Mouse (Mus musculus): ENCODE measurements around the gene Rab8a. TPM values are rescaled to one million over a fixed set of nuclear protein-coding genes. Genes with fewer than 3 reads are reported as not detected.

Rab8a gene
- polyA plus RNA-seq, 1 experiment from 2014 or later: 105 TPM

- peaks cover 17% of the 10 kb centered on the region for H3K4me1 ChIP-seq (replicated peaks; ENCODE audit: control insufficient read depth, insufficient read depth, low read length)
- H3K27ac ChIP-seq (ENCODE audit: low read length): no peak overlapping the region
- peak overlapping the region; percentile 68 for H3K4me2 ChIP-seq (ENCODE audit: low read length)
- ATAC-seq: no peak
- WGBS: 69% methylated on average over 3 of the region's 3 CpGs
- no peaks in the 10 kb centered on the region for H3K36me3 ChIP-seq (ENCODE audit: control insufficient read depth, insufficient read depth)
- H3K27me3 ChIP-seq (replicated peaks; ENCODE audit: control insufficient read depth, insufficient read depth, low read length): no peaks in the 10 kb centered on the region
- H3K9ac ChIP-seq (replicated peaks; ENCODE audit: low read depth, low read length): no peak overlapping the region; the same call in 1 of the 2 replicates
- no peaks in the 10 kb centered on the region for H3K9me3 ChIP-seq (ENCODE audit: control insufficient read depth, low read length)
- peak overlapping the region; percentile 49 for H3K4me3 ChIP-seq (replicated peaks; ENCODE audit: low read length)
Measured at GRCm38 (mm10) chr8:72160007-72160406, 993 bp upstream of the Rab8a start.

GRCm38 (mm10) chr8:72162821-72163220 lies 1.8 kb downstream of the Rab8a start:
- Histone ChIP-seq H3K9ac (replicated peaks; ENCODE audit: low read depth, low read length) (no peak overlapping the region), H3K36me3 (ENCODE audit: control insufficient read depth, insufficient read depth) (no peaks in the 10 kb centered on the region; the same call in 1 of the 2 replicates), H3K4me2 (ENCODE audit: low read length) (no peak overlapping the region), H3K4me3 (replicated peaks; ENCODE audit: low read length) (no peak overlapping the region), H3K4me1 (replicated peaks; ENCODE audit: control insufficient read depth, insufficient read depth, low read length) (peaks cover 17% of the 10 kb centered on the region), H3K9me3 (ENCODE audit: control insufficient read depth, low read length) (no peaks in the 10 kb centered on the region), H3K27me3 (replicated peaks; ENCODE audit: control insufficient read depth, insufficient read depth, low read length) (no peaks in the 10 kb centered on the region), H3K27ac (ENCODE audit: low read length) (no peak overlapping the region)
- no peak for ATAC-seq

- Histone ChIP-seq H3K4me2 (ENCODE audit: low read length) (no peak overlapping the region), H3K36me3 (ENCODE audit: control insufficient read depth, insufficient read depth) (peaks cover 19% of the 10 kb centered on the region), H3K27me3 (replicated peaks; ENCODE audit: control insufficient read depth, insufficient read depth, low read length) (no peaks in the 10 kb centered on the region), H3K9me3 (ENCODE audit: control insufficient read depth, low read length) (no peaks in the 10 kb centered on the region), H3K9ac (replicated peaks; ENCODE audit: low read depth, low read length) (no peak overlapping the region), H3K27ac (ENCODE audit: low read length) (no peak overlapping the region), H3K4me1 (replicated peaks; ENCODE audit: control insufficient read depth, insufficient read depth, low read length) (no peaks in the 10 kb centered on the region), H3K4me3 (replicated peaks; ENCODE audit: low read length) (no peak overlapping the region)
- no peak for ATAC-seq
- WGBS: 93% methylated on average over 3 of the region's 3 CpGs
Measured at GRCm38 (mm10) chr8:72169098-72169668, 8.2 kb downstream of the Rab8a start.

- no peak for ATAC-seq
- H3K4me3 ChIP-seq (replicated peaks; ENCODE audit: low read length): no peak overlapping the region
- H3K4me2 ChIP-seq (ENCODE audit: low read length): no peak overlapping the region
- no peak overlapping the region for H3K27ac ChIP-seq (ENCODE audit: low read length)
- no peaks in the 10 kb centered on the region for H3K4me1 ChIP-seq (replicated peaks; ENCODE audit: control insufficient read depth, insufficient read depth, low read length)
- H3K27me3 ChIP-seq (replicated peaks; ENCODE audit: control insufficient read depth, insufficient read depth, low read length): no peaks in the 10 kb centered on the region
- H3K9ac ChIP-seq (replicated peaks; ENCODE audit: low read depth, low read length): no peak overlapping the region
- WGBS: 92% methylated on average over 3 of the region's 3 CpGs
- peaks cover 24% of the 10 kb centered on the region for H3K36me3 ChIP-seq (ENCODE audit: control insufficient read depth, insufficient read depth)
- H3K9me3 ChIP-seq (ENCODE audit: control insufficient read depth, low read length): no peaks in the 10 kb centered on the region
Measured at GRCm38 (mm10) chr8:72169681-72170249, 8.8 kb downstream of the Rab8a start.

DNA sequence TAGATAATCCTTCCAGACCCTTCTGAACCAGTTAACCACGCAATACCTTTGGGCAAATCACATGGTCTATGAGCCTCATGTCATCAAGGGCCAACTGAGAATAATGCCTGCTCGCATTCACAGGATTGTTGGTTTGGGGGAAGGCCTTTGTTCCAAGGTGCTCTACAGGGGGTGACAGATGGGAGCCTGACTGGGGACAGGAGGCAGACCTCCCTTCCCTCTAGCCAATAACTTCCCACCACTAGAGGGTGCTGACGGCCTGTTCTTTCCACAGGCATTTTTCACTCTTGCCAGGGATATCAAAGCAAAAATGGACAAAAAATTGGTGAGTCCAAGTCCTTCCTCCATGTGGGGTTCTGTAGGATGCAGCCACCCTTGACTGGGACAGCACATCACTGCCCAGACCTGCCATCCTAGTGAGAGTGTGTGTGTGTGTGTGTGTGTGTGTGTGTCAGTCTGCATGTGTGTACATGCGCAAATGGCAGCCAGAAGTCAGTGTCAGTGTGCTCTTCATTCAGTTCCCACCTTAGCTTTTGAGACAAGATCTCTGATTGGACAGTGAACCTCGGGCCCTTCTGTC lies 16.4 kb downstream of the Rab8a start:
- 56% methylated on average over 5 of the region's 5 CpGs for WGBS
- Histone ChIP-seq H3K36me3 (ENCODE audit: control insufficient read depth, insufficient read depth) (peaks cover 47% of the 10 kb centered on the region), H3K27ac (ENCODE audit: low read length) (peak overlapping the region; percentile 3; the same call in 1 of the 2 replicates), H3K27me3 (replicated peaks; ENCODE audit: control insufficient read depth, insufficient read depth, low read length) (no peaks in the 10 kb centered on the region), H3K9ac (replicated peaks; ENCODE audit: low read depth, low read length) (no peak overlapping the region), H3K4me3 (replicated peaks; ENCODE audit: low read length) (no peak overlapping the region), H3K4me1 (replicated peaks; ENCODE audit: control insufficient read depth, insufficient read depth, low read length) (no peaks in the 10 kb centered on the region), H3K4me2 (ENCODE audit: low read length) (no peak overlapping the region), H3K9me3 (ENCODE audit: control insufficient read depth, low read length) (no peaks in the 10 kb centered on the region)
- peak; percentile 55; the same call in 1 of the 2 replicates for ATAC-seq

DNA sequence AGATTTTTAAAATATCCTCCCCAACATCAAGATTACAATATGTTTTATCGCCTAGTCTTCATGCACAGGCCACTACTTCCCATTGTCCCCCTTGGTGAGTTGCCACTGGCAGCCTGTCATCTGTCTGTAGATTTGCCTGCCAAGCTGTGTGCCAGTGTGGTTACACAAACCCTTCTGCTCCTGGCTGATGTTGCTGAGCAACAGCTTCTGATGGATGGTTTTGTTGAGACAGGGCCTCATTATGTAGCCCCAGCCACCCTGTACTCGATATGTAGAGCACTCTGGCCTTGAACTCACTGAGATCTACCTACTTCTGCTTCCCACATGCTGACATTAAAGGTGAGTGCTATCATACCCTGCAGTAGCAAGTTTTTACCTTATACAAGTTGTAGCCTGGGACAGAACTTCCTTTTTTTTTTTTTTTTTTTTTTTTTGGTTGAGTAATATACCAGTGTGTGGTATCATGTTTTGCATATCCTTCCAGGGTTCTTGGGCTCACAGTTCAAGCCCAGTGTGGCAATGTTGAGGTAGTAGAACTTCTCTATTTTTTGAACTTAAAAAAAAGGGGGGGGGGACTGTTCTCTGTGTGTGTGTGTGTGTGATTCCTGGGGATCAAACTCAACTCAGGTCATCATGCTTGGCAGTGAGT lies 22.7 kb downstream of the Rab8a start:
- Histone ChIP-seq H3K9ac (replicated peaks; ENCODE audit: low read depth, low read length) (no peak overlapping the region), H3K4me1 (replicated peaks; ENCODE audit: control insufficient read depth, insufficient read depth, low read length) (0 out of 2 replicates have a peak, but pooled peaks cover 2% of the 10 kb centered on the region), H3K27ac (ENCODE audit: low read length) (no peak overlapping the region), H3K36me3 (ENCODE audit: control insufficient read depth, insufficient read depth) (peaks cover 16% of the 10 kb centered on the region), H3K4me2 (ENCODE audit: low read length) (no peak overlapping the region), H3K9me3 (ENCODE audit: control insufficient read depth, low read length) (no peaks in the 10 kb centered on the region), H3K4me3 (replicated peaks; ENCODE audit: low read length) (no peak overlapping the region), H3K27me3 (replicated peaks; ENCODE audit: control insufficient read depth, insufficient read depth, low read length) (no peaks in the 10 kb centered on the region)
- ATAC-seq: peak; percentile 73
- WGBS: 39% methylated on average over 2 of the region's 2 CpGs

DNA sequence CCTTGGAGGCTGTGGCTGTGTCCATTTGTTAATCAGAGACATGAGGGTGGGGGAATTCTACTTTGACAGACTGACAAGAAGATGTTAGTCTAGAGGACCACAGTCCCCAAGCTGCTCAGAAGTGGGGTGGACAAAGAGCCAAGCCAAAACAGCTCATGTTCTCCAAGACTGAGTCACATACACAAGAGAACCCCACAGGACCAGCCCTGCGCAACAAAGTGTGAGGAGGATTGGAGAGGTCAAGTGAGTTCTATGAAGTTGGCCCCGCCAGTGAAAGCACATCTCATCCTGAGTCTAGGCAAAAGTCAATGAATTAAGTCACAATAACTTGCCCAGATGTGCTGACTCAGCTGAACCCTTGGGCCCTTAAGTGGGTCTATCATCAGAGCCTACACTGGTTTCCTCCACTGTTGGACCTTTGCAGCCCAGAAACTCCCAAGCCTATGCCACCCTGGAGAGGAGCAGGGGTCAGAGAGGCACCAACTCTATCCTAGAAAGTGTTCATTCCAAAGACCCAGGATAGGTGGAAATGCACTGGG lies 26.9 kb downstream of the Rab8a start:
- WGBS: 82% methylated on average over 2 of the region's 2 CpGs

GRCm38 (mm10) chr8:72189417-72190214 lies 28.6 kb downstream of the Rab8a start, which contains the start of gene Hsh2d:
Gene Hsh2d (plus strand): TSS chr8:72189638.
- H3K4me2 ChIP-seq (ENCODE audit: low read length): no peak within 1 kb of the TSS
- no peaks in the 10 kb centered on the region for H3K9me3 ChIP-seq (ENCODE audit: control insufficient read depth, low read length)
- H3K4me3 ChIP-seq (replicated peaks; ENCODE audit: low read length): no peak within 1 kb of the TSS
- no peak for ATAC-seq
- H3K27ac ChIP-seq (ENCODE audit: low read length): no peak within 1 kb of the TSS
- H3K27me3 ChIP-seq (replicated peaks; ENCODE audit: control insufficient read depth, insufficient read depth, low read length): no peaks in the 10 kb centered on the region
- no peaks in the 10 kb centered on the region for H3K36me3 ChIP-seq (ENCODE audit: control insufficient read depth, insufficient read depth)
- H3K4me1 ChIP-seq (replicated peaks; ENCODE audit: control insufficient read depth, insufficient read depth, low read length): no peaks in the 10 kb centered on the region
- no peak within 1 kb of the TSS for H3K9ac ChIP-seq (replicated peaks; ENCODE audit: low read depth, low read length)
- WGBS: 66% methylated on average over 12 of the region's 12 CpGs

More for the DNA sequence above, 26.9 kb downstream of the Rab8a start:
- no peaks in the 10 kb centered on the region for H3K9me3 ChIP-seq (ENCODE audit: control insufficient read depth, low read length)
- H3K4me3 ChIP-seq (replicated peaks; ENCODE audit: low read length): no peak overlapping the region
- no peak overlapping the region for H3K9ac ChIP-seq (replicated peaks; ENCODE audit: low read depth, low read length)
- ATAC-seq: no peak
- no peak overlapping the region for H3K27ac ChIP-seq (ENCODE audit: low read length)
- no peaks in the 10 kb centered on the region for H3K36me3 ChIP-seq (ENCODE audit: control insufficient read depth, insufficient read depth)
- 0 out of 2 replicates have a peak, but pooled peaks cover 2% of the 10 kb centered on the region for H3K4me1 ChIP-seq (replicated peaks; ENCODE audit: control insufficient read depth, insufficient read depth, low read length)
- H3K27me3 ChIP-seq (replicated peaks; ENCODE audit: control insufficient read depth, insufficient read depth, low read length): no peaks in the 10 kb centered on the region
- no peak overlapping the region for H3K4me2 ChIP-seq (ENCODE audit: low read length)

GRCm38 (mm10) chr8:72190215-72190539 lies 29.2 kb downstream of the Rab8a start:
- no peaks in the 10 kb centered on the region for H3K27me3 ChIP-seq (replicated peaks; ENCODE audit: control insufficient read depth, insufficient read depth, low read length)
- H3K4me1 ChIP-seq (replicated peaks; ENCODE audit: control insufficient read depth, insufficient read depth, low read length): no peaks in the 10 kb centered on the region
- ATAC-seq: no peak
- no peaks in the 10 kb centered on the region for H3K36me3 ChIP-seq (ENCODE audit: control insufficient read depth, insufficient read depth)
- H3K4me2 ChIP-seq (ENCODE audit: low read length): no peak overlapping the region
- 86% methylated on average over 2 of the region's 2 CpGs for WGBS
- no peak overlapping the region for H3K9ac ChIP-seq (replicated peaks; ENCODE audit: low read depth, low read length)
- no peaks in the 10 kb centered on the region for H3K9me3 ChIP-seq (ENCODE audit: control insufficient read depth, low read length)
- no peak overlapping the region for H3K4me3 ChIP-seq (replicated peaks; ENCODE audit: low read length)
- H3K27ac ChIP-seq (ENCODE audit: low read length): no peak overlapping the region
